Mouse (Mus musculus): ENCODE data around the gene Gng4. TPM values are rescaled to one million over a fixed set of nuclear protein-coding genes. Genes with fewer than 3 reads are reported as not detected.

Gene Gng4
- polyA plus RNA-seq (2012; ENCODE audit: low replicate concordance): not detected in 2 replicates

DNA sequence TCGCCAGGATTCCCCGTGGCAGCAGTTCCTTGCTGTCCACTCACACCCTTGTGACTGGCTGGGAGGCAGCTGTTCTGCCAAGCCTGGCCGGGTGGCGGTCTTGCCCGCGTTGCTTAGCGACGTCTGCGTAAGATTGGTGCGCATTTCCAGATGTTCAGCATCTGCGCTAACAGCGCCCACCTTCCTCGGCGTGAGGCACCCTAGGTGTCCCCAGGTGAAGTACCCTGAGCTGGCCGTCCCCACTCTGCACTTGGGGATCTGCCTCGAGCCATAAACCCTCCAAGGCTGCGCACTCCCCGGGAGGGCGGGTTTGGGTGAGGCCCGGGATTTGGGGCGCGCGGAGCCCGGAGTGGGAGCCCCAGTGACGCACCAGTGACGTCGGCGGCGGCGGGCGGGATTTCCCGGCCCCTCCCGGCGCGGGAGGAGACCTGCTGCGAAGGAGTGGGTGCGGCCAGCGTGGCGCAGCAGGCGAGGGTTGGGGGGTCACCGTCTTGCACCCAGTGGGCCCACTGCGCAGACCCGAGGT, at the start of gene Gng4:
Gene Gng4 (plus strand): TSS at position 166 of the 526 bp plus-strand sequence.

Other genes starting within 250 kb of the Gng4 start
- 0.64 and 1.9 TPM in 2 replicates for gene Lyst, start 193.7 kb upstream of the Gng4 start, polyA plus RNA-seq (2012; ENCODE audit: low replicate concordance)
- 152 and 187 TPM in 2 replicates for gene B3galnt2, start 170.4 kb downstream of the Gng4 start, polyA plus RNA-seq (2012; ENCODE audit: low replicate concordance)

Data from leukemia stem cell, adult 10-12 weeks (primary cell).